Mouse (Mus musculus): ENCODE measurements at regions not wholly inside any gene's neighbourhood (a gene's known extent, or its start where the extent isn't known, plus 50 kb on each side); places are given as distances from the start of the nearest gene placed in this dataset.

DNA sequence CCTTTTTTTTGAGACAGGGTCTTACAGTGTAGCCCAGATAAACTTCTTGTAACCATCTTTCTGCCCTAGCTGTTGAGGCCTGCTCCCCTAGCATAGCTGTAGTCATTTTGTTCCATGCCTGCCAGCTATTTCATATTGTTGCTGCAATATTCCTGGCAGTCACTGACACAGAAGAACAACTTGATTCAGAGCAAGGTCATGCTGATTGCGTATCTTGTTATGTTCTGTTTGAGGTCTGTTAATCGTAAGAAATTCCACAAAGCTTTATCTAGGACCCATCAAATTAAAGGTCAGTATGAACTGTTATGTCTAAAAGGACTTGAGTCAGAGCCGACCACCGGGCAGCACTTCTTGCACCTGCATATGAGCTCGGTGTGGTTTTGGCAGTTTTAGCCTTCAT lies 79.7 kb downstream of the Ddx3x start:
- TF ChIP-seq GATA1 (IDR thresholded peaks at IDR 0.05; ENCODE audit: borderline replicate concordance, low read length) (no peak), FLI1 (IDR thresholded peaks at IDR 0.05; ENCODE audit: low read length) (no peak)
